Mouse (Mus musculus) forebrain, embryonic 14.5 days (tissue): Measurements from ENCODE around the gene Adgrl2. TPM values are rescaled to one million over a fixed set of nuclear protein-coding genes. Genes with fewer than 3 reads are reported as not detected.
A peak's percentile ranks its signal among the peaks of the same experiment; 100 is the strongest.

ENCODE experiments used
- ATAC-seq: fragments of 200-750 bp; cut with Nextera tagmentation; 2 replicates; pipeline ENCODE4 v1.8.0; 2017; ENCODE audit warnings: mild to moderate bottlenecking, moderate library complexity
- DNase-seq: peaks from one replicate; pipeline ENCODE4 v3.0.0-alpha.2; 2015; ENCODE audit warnings: low spot score
- H3K27ac ChIP-seq: fragments of 300-500 bp; sonication (generic); 2 replicates; pipeline ENCODE4 v1.5.1; 2014; ENCODE audit warnings: low read depth, mild to moderate bottlenecking, control low read depth, low read length, moderate library complexity
- H3K27me3 ChIP-seq: fragments of 300-500 bp; sonication (generic); replicated peaks from 2 replicates; pipeline ENCODE4 v1.6.1; 2014; ENCODE audit warnings: low read length, control low read depth, mixed read lengths; ENCODE audit not compliant: control insufficient read depth, insufficient read depth
- H3K36me3 ChIP-seq: fragments of 300-500 bp; sonication (generic); 2 replicates; pipeline ENCODE4 v1.6.1; 2014; ENCODE audit warnings: low read length, control low read depth; ENCODE audit not compliant: control insufficient read depth, insufficient read depth
- H3K4me1 ChIP-seq: fragments of 300-500 bp; sonication (generic); 2 replicates; pipeline ENCODE4 v1.6.1; 2014; ENCODE audit warnings: antibody characterized with exemption, low read length, control low read depth; ENCODE audit not compliant: control insufficient read depth, insufficient read depth
- H3K4me2 ChIP-seq: fragments of 300-500 bp; sonication (generic); 2 replicates; pipeline ENCODE4 v1.6.1; 2014; ENCODE audit warnings: mild to moderate bottlenecking, control low read depth, low read length
- H3K4me3 ChIP-seq: fragments of 300-500 bp; sonication (generic); 2 replicates; pipeline ENCODE4 v1.5.1; 2014; ENCODE audit warnings: low read depth, low read length, control low read depth
- H3K9ac ChIP-seq: fragments of 300-500 bp; sonication (generic); 2 replicates; pipeline ENCODE4 v1.6.1; 2014; ENCODE audit warnings: mild to moderate bottlenecking, low read length, control low read depth, moderate library complexity
- H3K9me3 ChIP-seq: fragments of 300-500 bp; sonication (generic); replicated peaks from 2 replicates; pipeline ENCODE4 v1.6.1; 2016; ENCODE audit warnings: low read length, control low read depth, mixed read lengths; ENCODE audit not compliant: control insufficient read depth
- WGBS: fragments of 180-500 bp; shearing (Covaris S2); extraction: QIAGEN DNeasy Blood & Tissue Kit; methylation state at CpG from one replicate; pipeline ENCODE4 v1.1.7; 2014; 5-methylcytosine and 5-hydroxymethylcytosine counted together
- polyA plus RNA-seq: library from polyadenylated mRNA; unstranded; fragments of >200 nt; fragmentation: Nextera tagmentation; extraction: Ambion mirVana; gene quantifications from 2 replicates; pipeline ENCODE4 v1.2.1, GENCODE M21; 2014

Gene Adgrl2
- polyA plus RNA-seq, 1 experiment from 2014 or later, result 69.4 TPM

DNA sequence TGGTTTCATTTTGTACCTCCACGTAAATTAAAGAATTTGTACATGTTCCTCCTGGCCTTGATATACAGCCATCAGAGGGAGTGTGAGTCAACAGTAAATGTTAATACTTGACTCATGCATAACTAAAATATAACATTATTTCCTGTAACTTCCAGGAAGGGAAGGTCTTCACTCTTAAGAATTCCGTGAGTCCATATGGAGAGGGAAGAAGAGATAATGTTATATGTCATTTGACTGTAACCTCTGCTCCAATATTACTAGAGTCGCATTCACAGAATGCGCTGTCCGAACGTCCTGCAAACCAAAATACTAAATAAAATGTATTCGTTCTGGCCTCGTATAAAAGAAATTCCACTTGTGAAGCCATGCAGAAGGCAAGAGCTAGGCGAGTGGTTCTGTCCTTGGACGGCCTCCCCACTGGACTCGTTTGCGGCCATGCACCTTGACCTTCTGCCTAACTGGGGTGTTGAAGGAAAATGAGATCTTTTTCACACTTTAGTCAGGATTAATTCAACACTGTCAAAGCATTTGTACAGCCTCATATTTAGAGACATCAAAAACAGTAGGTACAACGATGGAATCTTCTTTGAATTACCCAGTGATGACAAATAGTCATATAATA, 68.3 kb downstream of the Adgrl2 start:
- H3K27ac ChIP-seq, result no peak overlapping the region
- DNase-seq (no peak), ATAC-seq (peak; percentile 38; the same call in 1 of the 2 replicates)
- no peaks in the 10 kb centered on the region for H3K27me3 ChIP-seq
- peak overlapping the region; percentile 13; the same call in 1 of the 2 replicates for H3K4me3 ChIP-seq
- no peaks in the 10 kb centered on the region for H3K36me3 ChIP-seq
- WGBS, result 44% methylated on average over 13 of the region's 13 CpGs
- H3K9me3 ChIP-seq, result no peaks in the 10 kb centered on the region
- peaks cover 14% of the 10 kb centered on the region for H3K4me1 ChIP-seq
- no peak overlapping the region for H3K9ac ChIP-seq
- H3K4me2 ChIP-seq, result peak overlapping the region; percentile 43

DNA sequence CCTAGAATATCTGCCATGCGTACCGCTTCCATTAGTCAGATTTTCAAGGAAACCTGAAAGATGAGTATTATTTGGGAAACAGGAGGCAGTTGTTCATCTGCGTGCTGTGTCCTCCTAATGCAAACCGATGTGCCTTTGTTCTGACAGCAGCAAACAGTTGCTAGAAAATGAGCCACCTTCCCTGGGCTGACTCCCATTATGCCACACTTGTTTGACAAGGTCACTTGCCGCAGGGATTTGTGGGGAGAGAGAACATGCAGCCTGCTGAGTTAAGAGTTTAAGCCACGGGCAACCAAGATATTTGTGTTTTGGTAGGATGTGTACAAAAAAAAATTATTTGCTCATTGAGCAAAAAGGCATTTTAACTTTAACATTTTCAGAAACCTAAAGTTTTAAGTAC, 69.5 kb downstream of the Adgrl2 start:
- Histone ChIP-seq H3K27ac (no peak overlapping the region), H3K4me1 (peaks cover 22% of the 10 kb centered on the region), H3K36me3 (no peaks in the 10 kb centered on the region), H3K4me3 (no peak overlapping the region), H3K9ac (no peak overlapping the region), H3K9me3 (no peaks in the 10 kb centered on the region), H3K4me2 (no peak overlapping the region), H3K27me3 (no peaks in the 10 kb centered on the region)
- ATAC-seq (no peak), DNase-seq (no peak)
- 51% methylated on average over 6 of the region's 6 CpGs for WGBS

DNA sequence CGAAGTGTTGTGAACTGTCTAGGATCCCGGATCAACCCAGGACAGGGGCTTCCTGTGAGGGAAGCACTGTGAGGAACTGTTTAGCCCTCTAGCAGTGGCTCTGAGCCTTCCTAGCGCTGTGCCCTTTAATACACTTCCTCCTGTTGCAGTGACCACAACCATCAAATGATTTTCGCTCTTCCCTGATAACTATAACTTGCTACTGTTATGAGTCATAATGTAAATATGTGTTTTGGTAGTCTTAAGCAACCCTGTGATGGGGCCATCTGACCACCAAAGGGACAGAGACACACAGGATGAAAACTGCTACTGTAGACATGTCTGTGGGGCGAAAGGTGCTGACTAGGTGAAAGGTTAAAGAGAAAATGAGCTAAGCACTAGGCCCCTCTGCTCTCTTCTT, 71.9 kb downstream of the Adgrl2 start:
- Histone ChIP-seq H3K9me3 (no peaks in the 10 kb centered on the region), H3K9ac (no peak overlapping the region), H3K4me2 (no peak overlapping the region), H3K36me3 (no peaks in the 10 kb centered on the region), H3K27me3 (no peaks in the 10 kb centered on the region), H3K4me1 (peaks cover 34% of the 10 kb centered on the region), H3K27ac (no peak overlapping the region), H3K4me3 (no peak overlapping the region)
- WGBS, result 93% methylated on average over 5 of the region's 5 CpGs
- DNase-seq, result no peak
- ATAC-seq, result no peak

DNA sequence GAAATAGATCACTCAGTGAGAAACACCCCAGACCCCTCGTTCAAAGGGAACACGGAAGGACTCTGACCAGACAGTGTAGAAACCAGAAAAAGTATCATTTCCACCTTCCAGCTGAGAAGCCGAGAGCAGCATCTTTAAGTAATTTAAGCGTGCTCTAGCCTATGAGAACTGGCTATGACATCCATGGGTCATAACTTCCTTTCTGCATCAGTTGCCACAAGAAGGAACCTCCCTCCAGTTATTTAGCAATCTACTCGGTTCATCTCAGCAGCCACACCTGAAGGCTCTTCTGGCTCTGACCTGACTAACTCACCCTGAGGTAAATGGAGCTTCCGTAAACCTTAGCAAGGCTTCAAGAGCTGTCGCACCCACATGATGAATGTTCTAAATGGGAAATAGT, 72.5 kb downstream of the Adgrl2 start:
- no peak for ATAC-seq
- Histone ChIP-seq H3K27me3 (no peaks in the 10 kb centered on the region), H3K9me3 (no peaks in the 10 kb centered on the region), H3K4me1 (peaks cover 37% of the 10 kb centered on the region), H3K9ac (no peak overlapping the region), H3K27ac (no peak overlapping the region), H3K4me2 (no peak overlapping the region), H3K4me3 (no peak overlapping the region), H3K36me3 (no peaks in the 10 kb centered on the region)
- WGBS, result 89% methylated on average over 7 of the region's 7 CpGs
- DNase-seq, result no peak

DNA sequence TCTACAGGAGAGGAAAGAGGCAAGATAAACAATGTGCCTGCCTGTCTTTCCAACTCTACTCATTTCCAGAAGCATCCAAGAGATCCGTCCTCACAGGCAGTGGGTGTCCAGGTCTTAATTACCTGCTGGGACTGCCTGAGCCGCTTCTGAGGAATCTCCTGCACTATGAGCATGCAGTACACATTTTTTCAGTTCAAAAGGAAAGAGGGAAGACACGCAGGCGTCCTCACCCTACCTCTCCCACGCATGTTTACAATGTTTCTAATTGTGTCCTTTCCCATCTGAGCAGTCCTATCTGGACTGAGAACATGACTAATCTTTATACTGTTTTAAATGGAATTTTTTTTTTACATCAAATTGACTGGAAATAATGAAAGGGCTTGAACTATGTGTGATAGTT, 74.1 kb downstream of the Adgrl2 start:
- peaks cover 32% of the 10 kb centered on the region for H3K4me1 ChIP-seq
- no peaks in the 10 kb centered on the region for H3K36me3 ChIP-seq
- H3K27ac ChIP-seq, result no peak overlapping the region
- DNase-seq, result no peak
- no peak overlapping the region for H3K9ac ChIP-seq
- H3K27me3 ChIP-seq, result no peaks in the 10 kb centered on the region
- WGBS, result 42% methylated on average over 5 of the region's 5 CpGs
- no peak overlapping the region for H3K4me3 ChIP-seq
- H3K9me3 ChIP-seq, result no peaks in the 10 kb centered on the region
- H3K4me2 ChIP-seq, result no peak overlapping the region
- no peak for ATAC-seq

DNA sequence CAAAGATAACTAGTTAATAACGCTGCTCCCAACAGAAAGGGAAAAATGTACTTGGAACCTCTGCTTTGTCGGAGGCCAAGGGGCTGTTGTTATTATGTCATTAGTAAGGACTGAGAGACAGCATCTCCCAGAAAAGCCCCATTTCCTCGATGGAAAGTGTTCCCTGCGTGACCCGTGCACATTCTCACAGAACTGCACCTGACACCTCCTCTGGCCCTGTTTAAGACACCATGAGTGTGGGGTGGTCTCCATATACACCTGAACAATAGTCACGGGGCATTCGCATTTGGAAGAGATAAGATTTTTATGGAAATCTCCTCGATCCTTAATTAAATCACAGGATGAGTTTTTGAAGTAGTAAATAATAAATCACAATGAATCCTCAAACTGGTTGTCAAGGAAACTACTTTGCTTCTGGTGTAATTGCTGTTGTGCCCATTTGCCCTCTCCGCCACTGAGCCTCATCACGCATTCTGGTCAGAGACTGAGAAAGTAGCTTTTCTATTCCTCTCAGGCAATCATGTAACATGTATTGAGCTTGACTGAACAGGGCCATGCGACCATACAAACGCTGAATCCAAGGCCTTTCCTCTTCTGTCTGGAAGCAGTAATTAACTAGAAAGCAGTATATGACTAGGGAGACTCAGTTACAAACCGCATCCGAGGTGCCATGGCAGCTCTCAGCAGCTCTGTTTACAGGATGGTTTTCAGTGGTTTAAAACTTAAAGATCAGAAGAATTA, 77.2 kb downstream of the Adgrl2 start:
- 0 out of 2 replicates have a peak overlapping the region, but pooled peaks have one; percentile 8 for H3K9ac ChIP-seq
- H3K4me2 ChIP-seq, result peak overlapping the region; percentile 22
- H3K36me3 ChIP-seq, result no peaks in the 10 kb centered on the region
- no peaks in the 10 kb centered on the region for H3K27me3 ChIP-seq
- ATAC-seq (peak; percentile 76), DNase-seq (peak; percentile 72)
- no peaks in the 10 kb centered on the region for H3K9me3 ChIP-seq
- WGBS, result 21% methylated on average over 14 of the region's 14 CpGs
- peaks cover 32% of the 10 kb centered on the region for H3K4me1 ChIP-seq
- H3K4me3 ChIP-seq, result no peak overlapping the region
- H3K27ac ChIP-seq, result peak overlapping the region; percentile 3; the same call in 1 of the 2 replicates

DNA sequence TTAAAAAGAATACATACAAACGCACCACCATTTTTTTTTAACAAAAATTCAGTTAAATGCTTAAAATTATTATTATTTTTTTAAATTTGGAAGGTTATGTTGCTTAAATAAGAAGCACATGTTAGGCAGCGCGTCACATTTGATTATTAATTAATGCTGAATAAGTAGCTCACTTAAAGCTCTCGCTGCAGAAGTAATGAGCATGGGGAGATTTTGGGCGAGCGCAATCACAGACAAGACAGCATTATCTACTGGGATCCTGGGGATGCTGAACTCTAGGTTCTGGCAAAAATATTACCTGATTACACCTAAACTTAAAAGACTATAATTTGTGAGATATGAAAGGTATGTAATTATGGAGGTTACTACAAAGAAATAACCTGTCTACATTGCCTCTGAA, 77.8 kb downstream of the Adgrl2 start:
- no peak overlapping the region for H3K4me3 ChIP-seq
- H3K4me1 ChIP-seq, result peaks cover 32% of the 10 kb centered on the region
- no peaks in the 10 kb centered on the region for H3K9me3 ChIP-seq
- DNase-seq, result no peak
- no peak overlapping the region for H3K27ac ChIP-seq
- H3K9ac ChIP-seq, result no peak overlapping the region
- H3K4me2 ChIP-seq, result 0 out of 2 replicates have a peak overlapping the region, but pooled peaks have one; percentile 6
- no peaks in the 10 kb centered on the region for H3K27me3 ChIP-seq
- WGBS, result 36% methylated on average over 6 of the region's 6 CpGs
- H3K36me3 ChIP-seq, result no peaks in the 10 kb centered on the region
- ATAC-seq, result no peak

DNA sequence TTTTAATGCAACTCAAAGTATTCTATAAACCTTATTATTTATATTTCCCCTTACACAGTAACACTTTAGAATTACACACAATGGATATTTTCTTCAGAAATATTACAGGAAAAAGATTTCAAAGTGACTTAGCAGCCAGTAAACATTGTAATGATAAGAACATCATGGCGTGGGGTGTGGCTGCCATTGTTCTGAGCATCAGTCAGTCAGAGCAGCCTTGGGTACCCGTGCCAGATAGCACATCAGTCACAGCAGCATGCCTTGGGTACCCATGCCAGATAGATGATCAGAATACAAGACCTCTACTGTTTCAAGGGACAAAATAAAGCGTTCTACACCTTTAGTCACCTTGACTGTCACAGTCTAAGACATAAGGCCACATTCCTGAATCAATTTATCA, 82.5 kb downstream of the Adgrl2 start:
- Histone ChIP-seq H3K27me3 (no peaks in the 10 kb centered on the region), H3K9ac (no peak overlapping the region), H3K36me3 (no peaks in the 10 kb centered on the region), H3K4me2 (no peak overlapping the region), H3K9me3 (no peaks in the 10 kb centered on the region), H3K4me1 (peaks cover 6% of the 10 kb centered on the region), H3K4me3 (no peak overlapping the region), H3K27ac (no peak overlapping the region)
- no peak for ATAC-seq
- DNase-seq, result no peak
- 76% methylated on average over 3 of the region's 3 CpGs for WGBS
